Mouse (Mus musculus) small intestine, adult 2 months (tissue): ENCODE measurements around the gene Phb. TPM values are rescaled to one million over a fixed set of nuclear protein-coding genes. Genes with fewer than 3 reads are reported as not detected.

Source experiments
- H3K27ac ChIP-seq: fragments of 200-500 bp; 2 replicates; pipeline ENCODE4 v1.5.1; 2012; ENCODE audit warnings: low read depth, low read length, control low read depth, inconsistent platforms; ENCODE audit not compliant: insufficient read depth
- H3K27me3 ChIP-seq: fragments of 200-500 bp; 2 replicates; pipeline ENCODE4 v1.6.1; 2012; ENCODE audit warnings: mild to moderate bottlenecking, moderate library complexity, low read length, inconsistent platforms; ENCODE audit not compliant: control insufficient read depth, insufficient read depth
- H3K36me3 ChIP-seq: fragments of 200-500 bp; 2 replicates; pipeline ENCODE4 v1.6.1; 2012; ENCODE audit warnings: mild to moderate bottlenecking, low read length, control low read depth, inconsistent platforms; ENCODE audit not compliant: control insufficient read depth, insufficient read depth
- H3K4me1 ChIP-seq: fragments of 200-500 bp; 2 replicates; pipeline ENCODE4 v1.6.1; 2012; ENCODE audit warnings: low read length, inconsistent platforms, mixed read lengths; ENCODE audit not compliant: control insufficient read depth, insufficient read depth, insufficient read length
- H3K4me3 ChIP-seq: fragments of 200-500 bp; 2 replicates; pipeline ENCODE4 v1.5.1; 2012; ENCODE audit warnings: low read depth, mild to moderate bottlenecking, control low read depth, inconsistent platforms, low read length, moderate library complexity
- CTCF ChIP-seq: fragments of 200-500 bp; IDR thresholded peaks from 2 replicates; pipeline ENCODE4 v1.5.1; 2012; ENCODE audit warnings: low read depth, mild to moderate bottlenecking, control low read depth, inconsistent platforms, low read length, moderate library complexity, mixed read lengths; ENCODE audit not compliant: insufficient replicate concordance, insufficient read length; ENCODE audit errors: extremely low read depth
- POLR2A ChIP-seq: fragments of 200-500 bp; IDR thresholded peaks from 2 replicates; pipeline ENCODE4 v1.6.1; 2012; ENCODE audit warnings: low read depth, mild to moderate bottlenecking, control low read depth, inconsistent platforms, low read length, moderate library complexity
- WGBS: fragments of 180-500 bp; shearing (Covaris S2); methylation state at CpG from one replicate; pipeline ENCODE4 v1.1.7; 2018; 5-methylcytosine and 5-hydroxymethylcytosine counted together
- polyA plus RNA-seq: library from polyadenylated mRNA; depleted of rRNA; stranded (reverse); fragments of >200 nt; gene quantifications from 2 replicates; pipeline ENCODE4 v1.2.3, GENCODE M21; 2012; rRNA removed

Gene Phb
- polyA plus RNA-seq, 1 experiment = 61.3 TPM

DNA sequence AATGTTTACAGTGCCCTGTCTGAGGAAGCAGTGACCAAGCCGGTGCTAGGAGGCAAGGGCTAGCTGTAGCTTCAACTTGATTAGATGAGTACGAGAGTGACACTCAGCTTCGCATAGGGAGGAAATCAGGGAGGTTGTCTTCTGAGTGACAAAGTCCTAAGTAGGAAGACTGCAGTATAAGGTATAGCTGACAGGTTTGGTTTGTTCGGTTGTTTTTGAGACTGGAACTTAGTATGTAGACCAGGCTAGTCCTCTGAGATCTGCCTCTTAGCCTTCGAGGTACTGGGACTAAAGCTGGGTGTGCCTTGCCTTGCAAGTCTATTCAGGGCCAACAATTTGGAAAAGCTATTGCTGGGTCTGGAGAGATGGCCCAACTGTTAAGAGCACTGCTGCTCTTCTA is 56.5 kb downstream of the Phb start, which contains the start of gene B130006D01Rik:
B130006D01Rik (plus strand) TSS at position 301 of the 400 bp plus-strand sequence.
- H3K27ac ChIP-seq = no peak within 1 kb of the TSS
- no peaks in the 10 kb centered on the region for H3K27me3 ChIP-seq
- 0 out of 2 replicates have a peak, but pooled peaks cover 2% of the 10 kb centered on the region for H3K36me3 ChIP-seq
- TF ChIP-seq POLR2A = no peak
- TF ChIP-seq CTCF = no peak
- no peak within 1 kb of the TSS for H3K4me3 ChIP-seq
- no peaks in the 10 kb centered on the region; the same call in 1 of the 2 replicates for H3K4me1 ChIP-seq
- 88% methylated on average over 5 of the region's 5 CpGs for WGBS

GRCm38 (mm10) chr11:95724466-95724865 is 57.7 kb downstream of the Phb start:
- Histone ChIP-seq H3K27me3 (no peaks in the 10 kb centered on the region), H3K4me3 (no peak overlapping the region), H3K4me1 (peaks cover 3% of the 10 kb centered on the region), H3K36me3 (0 out of 2 replicates have a peak, but pooled peaks cover 2% of the 10 kb centered on the region), H3K27ac (no peak overlapping the region)
- TF ChIP-seq CTCF (no peak), POLR2A (no peak)
- WGBS = 86% methylated on average over 4 of the region's 4 CpGs

DNA sequence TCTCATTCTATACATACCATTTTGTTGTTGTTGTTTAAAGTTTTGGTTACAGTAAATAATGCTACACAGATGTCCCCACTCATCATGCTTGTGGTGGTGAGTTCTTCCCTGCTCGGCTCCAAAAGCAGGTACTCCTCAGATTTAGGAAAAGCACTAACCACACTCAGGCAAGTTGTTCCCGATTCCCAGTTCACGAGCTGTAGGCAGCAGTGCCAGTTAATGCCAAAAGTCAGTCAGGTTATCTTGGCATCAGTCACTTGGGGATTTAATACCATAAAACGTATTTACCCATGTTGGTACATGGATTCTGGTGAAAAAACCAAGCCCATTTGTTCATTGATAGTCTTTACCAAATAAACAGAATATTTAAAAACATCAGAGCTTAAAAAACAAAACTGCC is 59.4 kb downstream of the Phb start:
- no peaks in the 10 kb centered on the region for H3K27me3 ChIP-seq
- peaks cover 5% of the 10 kb centered on the region for H3K4me1 ChIP-seq
- H3K27ac ChIP-seq = no peak overlapping the region
- no peak overlapping the region for H3K4me3 ChIP-seq
- WGBS = 43% methylated on average over 4 of the region's 4 CpGs
- TF ChIP-seq POLR2A (no peak), CTCF (no peak)
- H3K36me3 ChIP-seq = 0 out of 2 replicates have a peak, but pooled peaks cover 2% of the 10 kb centered on the region

DNA sequence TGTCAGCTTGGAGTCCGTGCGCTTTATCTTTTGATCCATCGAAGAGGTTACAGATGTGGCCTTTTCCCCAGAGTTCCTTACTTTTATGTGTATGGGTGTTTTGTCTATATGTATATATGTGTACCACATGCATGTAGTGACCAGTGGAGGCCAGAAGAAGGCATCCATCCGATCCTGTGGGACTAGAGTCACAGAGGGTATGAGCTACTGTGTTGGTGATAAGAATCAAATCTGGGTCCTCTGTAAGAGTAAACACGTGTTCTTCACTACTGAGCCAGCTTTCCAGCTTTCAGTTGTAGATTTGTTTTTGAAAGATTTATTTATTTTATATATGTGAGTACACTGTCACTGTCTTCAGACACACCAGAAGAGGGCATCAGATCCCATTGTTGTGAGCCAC is 61.2 kb downstream of the Phb start:
- no peaks in the 10 kb centered on the region for H3K36me3 ChIP-seq
- WGBS = 49% methylated on average over 5 of the region's 5 CpGs
- TF ChIP-seq POLR2A = no peak
- no peak for TF ChIP-seq CTCF
- peaks cover 5% of the 10 kb centered on the region for H3K4me1 ChIP-seq
- no peak overlapping the region for H3K27ac ChIP-seq
- H3K4me3 ChIP-seq = no peak overlapping the region
- no peaks in the 10 kb centered on the region for H3K27me3 ChIP-seq

GRCm38 (mm10) chr11:95728916-95729907 is 62.5 kb downstream of the Phb start:
- no peaks in the 10 kb centered on the region for H3K36me3 ChIP-seq
- no peak overlapping the region for H3K4me3 ChIP-seq
- WGBS = 65% methylated on average over 12 of the region's 12 CpGs
- no peaks in the 10 kb centered on the region for H3K27me3 ChIP-seq
- TF ChIP-seq CTCF (no peak), POLR2A (no peak)
- peaks cover 5% of the 10 kb centered on the region for H3K4me1 ChIP-seq
- H3K27ac ChIP-seq = no peak overlapping the region

Other genes starting within 250 kb of the Phb start
- 0.23 and 0.61 TPM in 2 replicates for gene Nxph3, start 152.4 kb upstream of the Phb start, polyA plus RNA-seq
- gene Ngfr, start 79.2 kb upstream of the Phb start, polyA plus RNA-seq = 4.8 and 6.5 TPM in 2 replicates
- gene Zfp652, start 45.7 kb downstream of the Phb start, polyA plus RNA-seq = 12.4 and 25.1 TPM in 2 replicates
- gene B130006D01Rik, start 56.6 kb downstream of the Phb start, polyA plus RNA-seq = 0.05 TPM in 1 of 2 replicates, not detected in the other
- gene Phospho1, start 157.5 kb downstream of the Phb start, polyA plus RNA-seq = 236 and 278 TPM in 2 replicates
- gene Gngt2, start 170.3 kb downstream of the Phb start, polyA plus RNA-seq = 2.1 and 4.7 TPM in 2 replicates
- gene Abi3, start 175.5 kb downstream of the Phb start, polyA plus RNA-seq = 34.0 and 73.5 TPM in 2 replicates
- 75.7 and 133 TPM in 2 replicates for gene B4galnt2, start 247.9 kb downstream of the Phb start, polyA plus RNA-seq